Mouse (Mus musculus): ENCODE data around the gene Pdp2. TPM values are rescaled to one million over a fixed set of nuclear protein-coding genes. Genes with fewer than 3 reads are reported as not detected.

Gene Pdp2
- polyA plus RNA-seq, 1 experiment from 2014 or later, result 10.6 TPM

Other genes with a start within 250 kb of the Pdp2 start
- gene Cmtm4, start 195.6 kb upstream of the Pdp2 start, polyA plus RNA-seq (2014; fragmentation: Nextera tagmentation; extraction: Ambion mirVana), result 1.2 and 1.3 TPM in 2 replicates
- 31.4 and 33.1 TPM in 2 replicates for gene Dync1li2, start 148.4 kb upstream of the Pdp2 start, polyA plus RNA-seq (2014; fragmentation: Nextera tagmentation; extraction: Ambion mirVana)
- gene Terb1, start 81.5 kb upstream of the Pdp2 start, polyA plus RNA-seq (2014; fragmentation: Nextera tagmentation; extraction: Ambion mirVana), result 0.05 TPM in 1 of 2 replicates, not detected in the other
- 77.3 and 77.7 TPM in 2 replicates for gene Nae1, start 56.8 kb upstream of the Pdp2 start, polyA plus RNA-seq (2014; fragmentation: Nextera tagmentation; extraction: Ambion mirVana)
- gene Car7, start 56.8 kb upstream of the Pdp2 start, polyA plus RNA-seq (2014; fragmentation: Nextera tagmentation; extraction: Ambion mirVana), result 2.1 and 2.3 TPM in 2 replicates
- 0.18 and 0.34 TPM in 2 replicates for gene Cdh16, start 32.9 kb downstream of the Pdp2 start, polyA plus RNA-seq (2014; fragmentation: Nextera tagmentation; extraction: Ambion mirVana)
- 1.6 and 4.1 TPM in 2 replicates for gene Rrad, start 39.9 kb downstream of the Pdp2 start, polyA plus RNA-seq (2014; fragmentation: Nextera tagmentation; extraction: Ambion mirVana)
- 93.1 and 94.0 TPM in 2 replicates for gene Ciao2b, start 50.5 kb downstream of the Pdp2 start, polyA plus RNA-seq (2014; fragmentation: Nextera tagmentation; extraction: Ambion mirVana)
- gene Ces2a, start 142.6 kb downstream of the Pdp2 start, polyA plus RNA-seq (2014; fragmentation: Nextera tagmentation; extraction: Ambion mirVana), result 2.0 and 2.3 TPM in 2 replicates
- not detected in 2 replicates for gene Ces2b, start 240.1 kb downstream of the Pdp2 start, polyA plus RNA-seq (2014; fragmentation: Nextera tagmentation; extraction: Ambion mirVana)